Mouse (Mus musculus): Measurements from ENCODE around the gene Tnfrsf22.

DNA sequence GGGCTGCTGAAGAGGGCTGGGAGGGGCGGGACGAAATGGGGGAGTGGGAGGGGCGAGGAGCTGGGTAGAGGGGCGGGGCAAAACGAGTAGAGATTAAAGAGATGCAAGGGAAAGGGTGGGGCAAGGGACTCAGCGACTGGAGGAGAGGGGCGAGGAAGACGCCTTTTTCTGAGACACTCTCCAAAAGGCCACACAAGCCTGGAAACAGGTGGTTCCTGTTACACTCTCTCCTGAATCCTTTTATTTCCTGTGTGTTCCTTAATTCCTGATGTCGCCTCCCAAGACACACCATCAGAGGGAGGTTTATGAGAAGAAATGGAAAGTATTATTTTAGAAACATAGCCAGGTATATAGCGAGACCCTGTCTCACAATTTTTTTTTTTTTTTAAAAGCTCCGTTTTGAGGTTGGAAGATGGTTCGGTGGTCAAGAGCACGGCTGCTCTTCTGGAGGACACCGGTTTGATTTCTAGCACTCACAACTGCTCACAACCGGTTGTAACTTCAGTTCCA lies 49.2 kb downstream of the Tnfrsf22 start:
- TF ChIP-seq CTCF (IDR thresholded peaks at IDR 0.05; ENCODE audit: low read depth): no peak
- TF ChIP-seq EP300 (IDR thresholded peaks at IDR 0.05; ENCODE audit: low read depth): no peak
